Mouse (Mus musculus): ENCODE results near the gene Mplkip.

Gene Mplkip

DNA sequence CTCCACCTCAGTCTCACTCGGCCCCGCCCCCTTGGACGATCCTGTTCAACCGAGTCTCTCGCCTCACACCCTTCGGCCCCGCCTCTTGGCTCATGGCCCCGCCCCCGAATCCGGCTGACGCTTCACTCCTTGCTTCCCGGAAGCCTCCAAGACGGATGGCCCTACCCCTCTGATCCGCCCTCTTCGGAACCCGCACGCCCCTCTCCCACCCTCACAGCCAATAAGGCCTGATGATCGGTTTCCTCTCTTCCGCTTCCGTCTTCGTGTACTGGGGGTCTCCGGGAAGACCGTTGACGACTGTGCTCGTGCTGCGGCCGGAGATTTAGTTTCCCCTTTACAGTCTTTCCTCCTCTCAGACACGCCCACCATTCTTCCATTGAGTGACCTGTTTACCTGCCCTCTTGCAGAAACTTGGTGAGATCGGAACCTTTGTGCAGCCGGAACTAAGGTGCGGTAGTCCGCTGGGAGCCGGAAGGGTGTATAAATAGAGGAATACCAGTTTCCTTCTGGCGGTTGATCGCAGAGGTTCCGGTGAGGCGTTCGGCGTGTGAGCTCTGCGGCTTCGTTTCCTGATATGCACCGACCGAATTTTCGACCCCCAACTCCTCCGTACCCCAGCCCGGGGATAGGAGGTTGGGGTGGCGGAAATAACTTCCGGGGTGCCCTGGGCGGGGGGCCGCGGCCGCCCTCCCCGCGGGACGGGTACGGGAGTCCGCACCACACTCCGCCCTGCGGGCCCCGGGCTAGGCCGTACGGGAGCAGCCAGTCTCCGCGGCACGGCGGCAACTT, at the start of gene Mplkip, which contains the start of gene Sugct:
Gene Mplkip (plus strand): TSS at position 282 of the 789 bp plus-strand sequence.
Gene Sugct (minus strand): TSS at position 643 of the 789 bp plus-strand sequence.
- peak; percentile 96 for ATAC-seq (ENCODE audit: low TSS enrichment)

DNA sequence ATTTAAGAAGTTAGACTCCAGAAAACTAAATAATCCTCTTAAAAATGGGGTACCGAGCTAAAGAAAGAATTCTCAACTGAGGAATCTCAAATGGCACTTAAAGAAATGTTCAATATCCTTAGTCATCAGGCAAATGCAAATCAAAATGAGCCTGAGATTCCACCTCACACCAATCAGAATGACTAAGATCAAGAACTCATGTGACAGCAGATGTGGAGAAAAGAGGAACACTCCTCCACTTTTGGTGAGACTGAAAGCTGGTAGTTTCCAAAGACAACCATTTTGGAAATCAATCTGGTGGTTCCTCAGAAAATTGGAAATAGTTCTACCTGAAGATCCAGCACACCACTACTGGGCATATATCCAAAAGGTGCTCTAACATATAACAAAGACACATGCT, 27.6 kb upstream of the Mplkip start:
- ATAC-seq (ENCODE audit: low TSS enrichment): no peak

DNA sequence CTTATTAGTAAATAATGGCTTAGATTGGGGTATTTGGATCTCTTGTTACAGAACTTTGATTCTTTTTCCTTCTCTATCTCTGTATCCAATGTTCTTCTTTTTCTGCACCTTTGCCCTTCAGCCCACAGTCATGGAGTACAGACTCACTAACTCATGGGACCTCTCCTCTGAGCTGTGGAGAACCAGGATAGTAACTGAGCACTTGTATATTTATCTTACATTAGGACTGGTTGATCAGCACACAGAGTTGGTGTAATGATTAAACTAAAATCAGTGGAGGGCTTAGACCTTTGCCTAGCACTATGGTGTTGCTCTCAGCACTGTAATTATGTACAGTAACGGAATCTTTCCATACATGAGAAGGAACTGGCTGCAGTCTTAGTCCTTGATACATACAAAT, 23.9 kb upstream of the Mplkip start:
- ATAC-seq (ENCODE audit: low TSS enrichment): no peak

- no peak for ATAC-seq (ENCODE audit: low TSS enrichment)
Observed at GRCm38 (mm10) chr13:17689461-17689860, 5.5 kb upstream of the Mplkip start.

GRCm38 (mm10) chr13:17690686-17691085, 4.3 kb upstream of the Mplkip start:
- no peak for ATAC-seq (ENCODE audit: low TSS enrichment)

GRCm38 (mm10) chr13:17691436-17691835, 3.6 kb upstream of the Mplkip start:
- no peak for ATAC-seq (ENCODE audit: low TSS enrichment)

DNA sequence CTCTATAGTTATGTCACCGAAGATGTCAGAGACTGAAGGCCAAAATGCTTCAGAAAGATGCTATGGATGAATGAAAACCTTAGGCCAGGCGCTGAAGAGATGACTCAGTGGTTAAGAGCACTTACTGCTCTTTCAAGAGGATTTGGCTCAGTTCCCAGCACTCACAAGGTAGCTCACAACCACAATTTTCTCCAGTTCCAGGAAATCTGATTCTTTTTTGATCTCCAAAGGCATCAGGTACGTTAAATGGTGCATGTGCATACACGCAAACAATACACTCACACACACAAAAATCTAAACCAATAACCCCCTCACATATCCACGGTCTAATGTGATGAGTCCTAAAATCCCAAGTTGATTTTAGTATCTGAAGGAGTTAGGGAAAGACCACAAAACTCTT, 1.2 kb upstream of the Mplkip start:
- no peak for ATAC-seq (ENCODE audit: low TSS enrichment)

GRCm38 (mm10) chr13:17694414-17694813, 578 bp upstream of the Mplkip start:
- peak; percentile 22 for ATAC-seq (ENCODE audit: low TSS enrichment)

DNA sequence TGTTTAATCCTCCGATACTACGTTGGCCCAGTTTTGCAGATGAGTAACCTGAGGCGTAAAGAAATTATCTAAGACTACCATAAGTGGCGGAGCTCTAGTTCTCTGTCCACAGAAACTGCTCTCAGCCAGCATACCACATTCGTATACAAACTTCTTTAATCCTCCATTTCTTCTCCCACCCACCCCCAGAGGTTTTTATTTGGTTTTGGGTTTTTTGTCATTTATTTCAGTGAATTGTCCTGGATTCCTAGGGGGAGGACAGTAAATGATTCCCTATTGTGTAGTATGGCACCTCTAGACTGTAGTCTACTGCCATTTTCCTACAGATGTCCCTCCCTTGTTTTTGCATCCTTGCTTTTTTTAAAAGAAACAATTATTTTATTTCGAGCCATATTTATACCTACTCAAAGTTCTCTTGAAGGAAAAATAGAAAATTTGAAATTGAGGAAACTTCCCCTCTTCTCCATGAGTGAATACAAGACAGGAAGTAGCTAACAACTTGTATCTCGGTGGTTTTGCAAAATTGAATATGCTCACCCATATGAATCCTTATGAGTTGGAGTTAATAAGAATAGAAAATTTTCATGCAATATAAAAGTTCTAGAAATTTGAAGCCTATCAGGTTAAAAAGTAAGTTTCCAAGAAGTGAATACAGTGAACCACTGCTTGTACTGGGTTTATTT, 1.0 kb downstream of the Mplkip start:
- ATAC-seq (ENCODE audit: low TSS enrichment): peak; percentile 17; the same call in 1 of the 2 replicates

DNA sequence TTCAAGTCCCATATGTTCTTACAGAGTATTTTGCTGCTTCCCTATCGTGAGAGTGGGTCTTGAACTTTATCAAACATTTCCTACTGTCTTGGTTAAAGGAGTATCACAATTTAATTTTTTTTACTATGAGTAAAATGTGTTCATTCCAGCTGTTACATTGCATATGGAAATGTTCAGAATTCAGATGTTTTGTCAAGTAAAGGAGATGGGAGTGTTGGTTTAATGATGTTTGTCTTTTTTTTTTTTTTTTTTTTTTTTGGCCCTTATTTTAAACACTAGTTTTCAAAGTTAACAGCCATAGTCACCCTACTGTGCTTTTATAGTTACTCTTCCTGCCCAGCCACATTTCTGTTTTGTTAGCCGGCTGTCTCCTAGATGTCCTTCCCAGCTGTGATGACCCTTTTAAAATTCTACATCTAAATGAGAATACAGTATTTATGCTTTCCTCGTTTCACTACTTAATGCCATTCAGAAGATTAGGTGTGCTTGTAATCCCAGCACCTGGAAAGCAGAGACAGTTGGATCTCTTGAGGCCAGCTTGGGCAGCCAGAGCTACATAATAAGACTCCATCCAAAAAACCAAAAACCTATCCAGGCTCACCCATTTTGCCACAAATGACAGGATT, 5.2 kb downstream of the Mplkip start:
- ATAC-seq (ENCODE audit: low TSS enrichment): no peak

DNA sequence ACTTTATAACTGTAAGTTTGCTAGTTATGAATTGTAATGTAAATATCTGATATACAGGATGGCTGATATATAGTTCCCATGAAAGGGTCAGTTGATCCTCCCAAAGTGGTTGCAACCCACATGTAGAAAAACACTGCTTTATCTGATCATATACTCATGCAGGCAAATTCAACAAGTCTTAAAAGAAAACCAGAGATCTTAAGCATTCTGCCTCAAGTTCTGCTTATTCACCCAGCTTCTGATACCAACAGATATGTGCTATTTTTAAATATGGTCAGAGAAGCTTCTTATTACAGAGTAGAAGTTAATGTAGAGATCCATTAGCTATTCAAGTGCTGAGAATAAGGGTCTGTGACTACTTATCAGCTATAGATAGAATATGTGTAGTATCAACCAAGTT, 6.3 kb downstream of the Mplkip start:
- no peak for ATAC-seq (ENCODE audit: low TSS enrichment)

GRCm38 (mm10) chr13:17702311-17702710, 7.3 kb downstream of the Mplkip start:
- no peak for ATAC-seq (ENCODE audit: low TSS enrichment)

- peak; percentile 85 for ATAC-seq (ENCODE audit: low TSS enrichment)
Observed at GRCm38 (mm10) chr13:17705188-17705826, 10.3 kb downstream of the Mplkip start.

GRCm38 (mm10) chr13:17708784-17709311, 13.9 kb downstream of the Mplkip start:
- ATAC-seq (ENCODE audit: low TSS enrichment): no peak

DNA sequence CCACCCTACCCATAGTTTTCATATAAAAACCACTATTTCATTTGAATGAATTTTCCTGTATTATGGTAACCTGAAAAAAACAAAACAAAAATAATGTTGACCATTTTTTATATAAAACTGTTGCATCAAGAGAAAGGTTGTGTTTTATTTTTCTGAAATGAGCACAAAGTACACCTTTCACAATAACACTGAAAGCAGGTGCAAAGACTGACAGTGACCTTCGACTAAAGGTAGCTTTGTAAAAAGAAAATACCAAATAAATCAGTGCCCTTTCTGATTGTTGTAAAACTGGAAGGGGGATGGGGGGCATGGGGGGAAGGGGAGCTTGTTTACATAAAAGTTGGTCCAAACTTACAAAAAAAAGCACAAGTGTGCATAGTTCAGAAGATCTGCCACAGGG, 22.4 kb downstream of the Mplkip start:
- no peak for ATAC-seq (ENCODE audit: low TSS enrichment)

DNA sequence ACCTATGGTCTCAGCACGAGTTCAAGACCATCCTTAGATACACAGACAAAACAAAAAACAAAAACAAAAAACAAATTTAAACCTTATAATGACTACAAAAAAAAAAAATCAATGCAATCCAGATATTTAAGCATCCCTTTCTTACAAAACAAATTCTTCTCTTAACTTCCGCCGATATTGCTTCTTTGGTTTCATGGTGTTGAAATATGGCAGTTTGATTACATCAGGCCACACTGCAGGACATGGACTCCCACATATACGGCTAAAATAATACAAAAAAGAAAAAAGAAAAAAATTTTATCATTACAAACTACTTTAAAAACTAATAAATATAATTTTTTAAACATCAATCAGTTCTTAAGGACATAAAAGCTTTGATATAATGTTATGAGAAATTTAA, 32.9 kb downstream of the Mplkip start:
- ATAC-seq (ENCODE audit: low TSS enrichment): no peak

DNA sequence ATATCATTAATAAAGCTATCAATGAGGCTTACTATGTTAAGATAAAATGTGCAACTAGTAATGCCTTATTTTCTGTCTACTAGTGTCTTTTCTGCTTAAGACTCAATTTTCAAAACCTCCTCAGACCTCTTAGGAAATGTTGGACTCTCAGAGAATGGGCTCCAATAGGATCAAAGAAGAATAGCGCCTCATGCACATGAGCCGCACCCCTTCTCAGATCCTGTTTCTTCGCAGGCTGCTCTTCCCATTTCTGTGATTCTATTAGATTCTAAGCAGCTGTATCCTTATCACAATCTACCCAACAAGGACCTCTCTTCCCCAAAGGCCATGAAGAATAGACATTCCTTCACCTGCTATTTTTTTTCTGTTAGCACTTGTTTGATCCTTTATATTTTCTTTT, 33.8 kb downstream of the Mplkip start:
- ATAC-seq (ENCODE audit: low TSS enrichment): no peak
